Mouse (Mus musculus) ES-Bruce4 (cell line): ENCODE results near the gene Rtl1.

Experiments used
- CTCF ChIP-seq: IDR thresholded peaks from one replicate; pipeline ENCODE4 v1.8.1; 2011; ENCODE audit warnings: low read depth, low read length
- EP300 ChIP-seq: IDR thresholded peaks from 2 replicates; pipeline ENCODE4 v1.6.1; 2011; ENCODE audit warnings: low read depth, low read length; ENCODE audit not compliant: insufficient read depth
- POLR2A ChIP-seq: IDR thresholded peaks from one replicate; pipeline ENCODE4 v1.8.1; 2011; ENCODE audit warnings: low read length; ENCODE audit not compliant: insufficient read depth

DNA sequence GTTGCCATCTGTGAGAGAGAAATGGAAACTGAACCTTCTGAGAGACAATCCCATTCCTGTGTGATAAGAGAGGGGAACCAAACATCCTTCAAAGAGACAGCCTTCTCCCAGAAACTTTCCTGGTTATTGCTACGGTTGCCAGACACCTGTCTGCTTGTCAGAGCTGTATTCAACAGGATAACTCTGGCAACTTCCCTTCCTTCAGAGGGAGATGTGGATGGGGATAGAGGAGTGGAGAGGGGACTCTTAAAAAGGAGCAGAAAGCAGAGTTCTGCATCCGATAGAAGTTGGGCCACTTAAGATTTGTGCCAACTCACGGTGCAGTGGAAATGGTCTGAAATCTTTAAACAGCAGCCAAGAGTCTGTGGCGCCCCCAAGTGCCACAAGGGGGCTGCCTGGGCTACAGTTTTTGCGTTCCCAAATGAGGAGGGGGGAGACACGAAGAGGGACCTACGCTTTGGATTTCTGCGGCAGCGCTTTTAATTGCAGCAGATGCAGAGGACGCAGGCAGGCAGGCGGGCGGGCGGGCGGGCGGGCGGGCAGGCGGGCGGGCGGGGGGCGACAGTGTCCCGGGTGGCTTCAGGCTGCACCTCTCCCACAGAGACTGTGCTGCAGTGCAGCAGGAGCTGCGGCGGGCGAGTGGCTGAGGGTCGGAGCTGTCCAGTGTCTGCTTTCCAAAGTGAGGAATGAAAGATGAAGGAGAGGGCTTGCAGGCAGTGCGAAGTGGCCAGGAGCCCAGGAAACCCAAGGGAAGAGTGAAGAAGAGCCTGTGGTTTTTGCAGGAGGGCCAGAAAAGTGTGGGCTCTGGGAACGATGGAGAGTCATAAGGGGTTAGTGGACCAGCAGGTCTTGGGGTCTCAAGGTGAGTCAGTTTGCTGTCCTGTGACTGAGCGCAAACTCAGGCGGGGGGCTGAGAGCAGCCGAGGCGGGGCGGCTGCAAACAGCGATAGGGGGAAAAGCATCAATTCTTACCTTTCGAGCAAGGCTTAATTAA lies 12.6 kb upstream of the Rtl1 start:
- TF ChIP-seq POLR2A (no peak), EP300 (no peak), CTCF (peak; percentile 47)
